Mouse (Mus musculus): ENCODE measurements around the gene Mmp20.

The Mmp20 gene

GRCm38 (mm10) chr9:7691790-7692189 lies 63.8 kb downstream of the Mmp20 start, which contains the start of gene Mmp7:
TSS of gene Mmp7 (plus strand) at chr9:7692090.
- no peak for DNase-seq (ENCODE audit: low spot score in 2 of 2)

GRCm38 (mm10) chr9:7693961-7694360 lies 65.9 kb downstream of the Mmp20 start:
- no peak for DNase-seq (ENCODE audit: low spot score in 2 of 2)

- no peak for DNase-seq (ENCODE audit: low spot score in 2 of 2)
These were observed 67.6 kb downstream of the Mmp20 start for GRCm38 (mm10) chr9:7695646-7696045.

- DNase-seq (ENCODE audit: low spot score in 2 of 2), result no peak
These were observed 80.7 kb downstream of the Mmp20 start for GRCm38 (mm10) chr9:7708698-7709097.

GRCm38 (mm10) chr9:7711196-7711595 lies 83.2 kb downstream of the Mmp20 start:
- no peak for DNase-seq (ENCODE audit: low spot score in 2 of 2)

- DNase-seq (ENCODE audit: low spot score in 2 of 2), result peak; percentile 35 to 66
These were observed 86.3 kb downstream of the Mmp20 start for GRCm38 (mm10) chr9:7714062-7714907.

- DNase-seq (ENCODE audit: low spot score in 2 of 2), result no peak
These were observed 86.8 kb downstream of the Mmp20 start for GRCm38 (mm10) chr9:7714908-7715175.

GRCm38 (mm10) chr9:7721543-7721942 lies 93.5 kb downstream of the Mmp20 start:
- DNase-seq (ENCODE audit: low spot score in 2 of 2), result no peak

Data from spleen, postnatal 4 days (tissue).